Mouse (Mus musculus) kidney, embryonic 14.5 days (tissue): ENCODE measurements around the gene Aifm1. TPM values are rescaled to one million over a fixed set of nuclear protein-coding genes. Genes with fewer than 3 reads are reported as not detected.

Experiments used
- ATAC-seq: fragments of 200-750 bp; cut with Nextera tagmentation; 2 replicates; pipeline ENCODE4 v1.8.0; 2017; ENCODE audit warnings: moderate number of reproducible peaks, mild to moderate bottlenecking, moderate TSS enrichment, moderate library complexity; ENCODE audit not compliant: low FRiP score, low TSS enrichment
- H3K27ac ChIP-seq: fragments of 300-500 bp; sonication (generic); 2 replicates; pipeline ENCODE4 v1.5.1; 2014; ENCODE audit warnings: low read depth, mild to moderate bottlenecking, low read length, moderate library complexity, mixed read lengths
- H3K27me3 ChIP-seq: fragments of 300-500 bp; sonication (generic); 2 replicates; pipeline ENCODE4 v1.6.1; 2014; ENCODE audit warnings: mild to moderate bottlenecking, low read length; ENCODE audit not compliant: control insufficient read depth, insufficient read depth
- H3K36me3 ChIP-seq: fragments of 300-500 bp; sonication (generic); 2 replicates; pipeline ENCODE4 v1.6.1; 2014; ENCODE audit warnings: low read length, mixed read lengths; ENCODE audit not compliant: control insufficient read depth, insufficient read depth
- H3K4me1 ChIP-seq: fragments of 300-500 bp; sonication (generic); 2 replicates; pipeline ENCODE4 v1.6.1; 2014; ENCODE audit warnings: low read length, mixed read lengths; ENCODE audit not compliant: control insufficient read depth, insufficient read depth
- H3K4me2 ChIP-seq: fragments of 300-500 bp; sonication (generic); replicated peaks from 2 replicates; pipeline ENCODE4 v1.6.1; 2014; ENCODE audit warnings: low read depth, mild to moderate bottlenecking, low read length
- H3K4me3 ChIP-seq: fragments of 300-500 bp; sonication (generic); 2 replicates; pipeline ENCODE4 v1.5.1; 2014; ENCODE audit warnings: mild to moderate bottlenecking, low read length
- H3K9ac ChIP-seq: fragments of 300-500 bp; sonication (generic); 2 replicates; pipeline ENCODE4 v1.6.1; 2014; ENCODE audit warnings: low read depth, mild to moderate bottlenecking, low read length, moderate library complexity
- H3K9me3 ChIP-seq: fragments of 300-500 bp; sonication (generic); 2 replicates; pipeline ENCODE4 v1.6.1; 2016; ENCODE audit warnings: low read length; ENCODE audit not compliant: control insufficient read depth
- WGBS: fragments of 180-500 bp; shearing (Covaris S2); extraction: QIAGEN DNeasy Blood & Tissue Kit; methylation state at CpG from one replicate; pipeline ENCODE4 v1.1.7; 2014; 5-methylcytosine and 5-hydroxymethylcytosine counted together
- polyA plus RNA-seq: library from polyadenylated mRNA; unstranded; fragments of >200 nt; fragmentation: Nextera tagmentation; extraction: Ambion mirVana; gene quantifications from 2 replicates; pipeline ENCODE4 v1.2.1, GENCODE M21; 2014

Gene Aifm1
- polyA plus RNA-seq, 1 experiment from 2014 or later = 72.8 TPM

GRCm38 (mm10) chrX:48462754-48463507, 50.4 kb downstream of the Aifm1 start, which contains the start of gene Elf4:
TSS of gene Elf4 (minus strand) at chrX:48463132.
- Histone ChIP-seq H3K4me2 (peak within 1 kb of the TSS; percentile 47), H3K27me3 (no peaks in the 10 kb centered on the region), H3K4me1 (no peaks in the 10 kb centered on the region), H3K36me3 (no peaks in the 10 kb centered on the region), H3K27ac (no peak within 1 kb of the TSS), H3K4me3 (peak within 1 kb of the TSS; percentile 32), H3K9ac (peak within 1 kb of the TSS; percentile 48), H3K9me3 (no peaks in the 10 kb centered on the region)
- WGBS = 25% methylated on average over 38 of the region's 38 CpGs
- peak; percentile 89 for ATAC-seq

GRCm38 (mm10) chrX:48462297-48462696, 51.1 kb downstream of the Aifm1 start:
- WGBS = 42% methylated on average over 4 of the region's 4 CpGs
- no peaks in the 10 kb centered on the region for H3K9me3 ChIP-seq
- H3K27me3 ChIP-seq = no peaks in the 10 kb centered on the region
- peak overlapping the region; percentile 32 for H3K4me3 ChIP-seq
- no peaks in the 10 kb centered on the region for H3K36me3 ChIP-seq
- H3K4me1 ChIP-seq = no peaks in the 10 kb centered on the region
- H3K4me2 ChIP-seq = peak overlapping the region; percentile 47
- peak; percentile 28; the same call in 1 of the 2 replicates for ATAC-seq
- no peak overlapping the region for H3K9ac ChIP-seq
- H3K27ac ChIP-seq = no peak overlapping the region

GRCm38 (mm10) chrX:48461006-48461405, 52.4 kb downstream of the Aifm1 start:
- Histone ChIP-seq H3K9ac (no peak overlapping the region), H3K9me3 (no peaks in the 10 kb centered on the region), H3K27me3 (no peaks in the 10 kb centered on the region), H3K4me3 (no peak overlapping the region), H3K36me3 (no peaks in the 10 kb centered on the region), H3K4me1 (no peaks in the 10 kb centered on the region), H3K27ac (no peak overlapping the region), H3K4me2 (no peak overlapping the region)
- WGBS = 88% methylated on average over 3 of the region's 4 CpGs
- no peak for ATAC-seq

DNA sequence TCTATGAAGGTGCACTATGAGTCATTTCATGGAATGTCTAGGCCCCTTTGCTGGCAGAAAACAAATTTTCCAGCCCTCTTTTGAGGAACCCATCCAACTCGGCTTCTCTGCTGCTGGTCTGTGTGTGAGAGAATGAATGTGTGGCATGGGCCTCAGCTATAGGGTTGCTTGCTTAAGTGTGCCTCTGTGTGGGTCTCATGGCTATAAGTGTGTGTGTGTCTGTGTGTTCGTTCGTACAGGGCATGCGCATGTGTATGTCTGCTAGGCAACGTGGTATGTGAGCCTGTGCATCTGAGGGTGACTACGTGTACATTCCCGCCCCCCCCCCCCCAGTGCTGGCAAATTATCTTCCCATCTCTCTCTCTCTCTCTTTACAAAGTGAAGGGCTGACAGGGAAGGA, 52.9 kb downstream of the Aifm1 start:
- H3K36me3 ChIP-seq = no peaks in the 10 kb centered on the region
- no peak overlapping the region for H3K27ac ChIP-seq
- no peak overlapping the region for H3K9ac ChIP-seq
- H3K27me3 ChIP-seq = no peaks in the 10 kb centered on the region
- no peak overlapping the region for H3K4me3 ChIP-seq
- H3K4me1 ChIP-seq = no peaks in the 10 kb centered on the region
- H3K9me3 ChIP-seq = no peaks in the 10 kb centered on the region
- WGBS = 84% methylated on average over 7 of the region's 7 CpGs
- ATAC-seq = no peak
- no peak overlapping the region for H3K4me2 ChIP-seq

DNA sequence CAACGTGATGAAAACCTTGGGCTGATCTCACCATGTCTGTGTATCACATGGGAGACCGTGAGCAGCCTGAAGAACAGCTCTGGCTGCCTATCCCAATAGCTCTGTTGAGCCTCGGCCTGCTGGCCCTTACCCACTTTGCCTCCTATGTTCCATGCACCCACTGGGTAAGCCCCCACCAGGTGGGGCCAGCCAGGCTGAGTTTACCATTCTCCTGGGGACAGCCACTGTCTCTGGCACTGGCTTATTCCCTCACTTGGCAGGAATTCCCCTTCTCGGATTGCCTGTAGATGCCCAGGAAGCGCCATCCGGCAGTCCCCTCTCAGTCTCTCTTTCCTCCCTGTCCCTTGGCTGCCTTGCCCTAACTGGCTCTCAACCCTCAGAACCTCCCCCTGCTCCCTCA, 56.4 kb downstream of the Aifm1 start:
- Histone ChIP-seq H3K9ac (no peak overlapping the region), H3K4me2 (no peak overlapping the region), H3K27ac (no peak overlapping the region), H3K36me3 (no peaks in the 10 kb centered on the region), H3K4me3 (no peak overlapping the region), H3K9me3 (no peaks in the 10 kb centered on the region), H3K27me3 (no peaks in the 10 kb centered on the region), H3K4me1 (no peaks in the 10 kb centered on the region)
- WGBS = 64% methylated on average over 6 of the region's 6 CpGs
- no peak for ATAC-seq

DNA sequence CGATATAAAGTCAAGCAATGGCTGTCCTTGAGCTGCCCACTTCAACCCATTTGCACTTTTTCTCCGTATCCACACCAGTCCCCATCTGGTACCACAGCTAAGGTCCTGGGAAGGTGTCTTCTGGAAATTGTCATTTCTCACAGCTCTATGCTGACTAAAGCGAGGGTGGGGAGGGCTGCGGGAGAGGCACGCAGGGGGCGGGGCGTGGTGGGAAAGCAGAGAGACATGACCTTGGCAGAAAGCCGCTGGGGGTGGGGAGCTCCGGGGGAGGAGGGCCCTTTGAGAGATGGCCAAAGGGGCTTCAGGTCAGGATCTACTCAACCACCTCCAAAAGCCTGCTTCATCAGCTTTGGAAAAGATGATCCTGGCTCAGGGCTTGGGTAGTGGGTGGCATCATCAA, 58.3 kb downstream of the Aifm1 start:
- peak overlapping the region; percentile 46; the same call in 1 of the 2 replicates for H3K4me3 ChIP-seq
- WGBS = 38% methylated on average over 9 of the region's 9 CpGs
- ATAC-seq = no peak
- H3K9ac ChIP-seq = no peak overlapping the region
- H3K27ac ChIP-seq = no peak overlapping the region
- no peaks in the 10 kb centered on the region for H3K27me3 ChIP-seq
- H3K4me1 ChIP-seq = peaks cover 3% of the 10 kb centered on the region; the same call in 1 of the 2 replicates
- no peaks in the 10 kb centered on the region for H3K36me3 ChIP-seq
- H3K4me2 ChIP-seq = peak overlapping the region; percentile 42; the same call in 1 of the 2 replicates
- H3K9me3 ChIP-seq = no peaks in the 10 kb centered on the region

GRCm38 (mm10) chrX:48454495-48454878, 58.9 kb downstream of the Aifm1 start:
- 41% methylated on average over 21 of the region's 21 CpGs for WGBS
- H3K27ac ChIP-seq = no peak overlapping the region
- H3K36me3 ChIP-seq = no peaks in the 10 kb centered on the region
- H3K4me1 ChIP-seq = peaks cover 3% of the 10 kb centered on the region; the same call in 1 of the 2 replicates
- ATAC-seq = peak; percentile 58
- no peaks in the 10 kb centered on the region for H3K27me3 ChIP-seq
- peak overlapping the region; percentile 35; the same call in 1 of the 2 replicates for H3K9ac ChIP-seq
- H3K9me3 ChIP-seq = no peaks in the 10 kb centered on the region
- peak overlapping the region; percentile 42 for H3K4me2 ChIP-seq
- peak overlapping the region; percentile 46 for H3K4me3 ChIP-seq

GRCm38 (mm10) chrX:48453736-48454494, 59.4 kb downstream of the Aifm1 start:
- no peaks in the 10 kb centered on the region for H3K27me3 ChIP-seq

More at GRCm38 (mm10) chrX:48453736-48454494, 59.4 kb downstream of the Aifm1 start:
- peak overlapping the region; percentile 46 for H3K4me3 ChIP-seq
- peaks cover 3% of the 10 kb centered on the region; the same call in 1 of the 2 replicates for H3K4me1 ChIP-seq
- H3K4me2 ChIP-seq = peak overlapping the region; percentile 42
- no peaks in the 10 kb centered on the region for H3K36me3 ChIP-seq
- H3K9ac ChIP-seq = peak overlapping the region; percentile 64
- no peaks in the 10 kb centered on the region for H3K9me3 ChIP-seq
- H3K27ac ChIP-seq = no peak overlapping the region
- ATAC-seq = peak; percentile 90
- WGBS = 22% methylated on average over 56 of the region's 91 CpGs
